Comparison of ENCODE assay signal across 28 mouse cellular contexts in genomic region chr5:74679631-74680030, GRCm38 (mm10). TPM values are rescaled to one million over a fixed set of nuclear protein-coding genes. Genes with fewer than 3 reads are reported as not detected.
A peak's percentile ranks its signal among the peaks of the same experiment; 100 is the strongest.
DNase-seq lines count a peak whose midpoint lies in the region; ATAC-seq and TF ChIP-seq lines count a peak whose summit lies in the region.
"Had no signal": no experiment of that assay in that cellular context is flagged by ENCODE, and none has a peak within 500 bp of the region (broad histone marks: within the 10 kb centered on the region; RNA-seq: fewer than 3 reads in every experiment).

No protein-coding gene starts in this region.

- no peak overlapping the region for H3K4me3 ChIP-seq in gastrocnemius, adult 2 months
- no peak overlapping the region for H3K4me3 ChIP-seq in lung, embryonic 16.5 days (ENCODE audit: low read length)
- H3K4me3 ChIP-seq: erythroblast, embryonic 14.5 days; hindbrain, embryonic 10.5 days; layer of hippocampus, adult 2 months; limb, embryonic 10.5 days; limb, embryonic 15.5 days; liver, embryonic 13.5 days; stomach, embryonic 15.5 days had no signal

- TF ChIP-seq CTCF in gastrocnemius, adult 2 months (IDR thresholded peaks at IDR 0.05): no peak

- intact Hi-C loops in gastrocnemius, adult 2 months (cut with DNase I): no loop called here
- intact Hi-C loops in heart, postnatal 14 days (cut with DNase I): no loop called here

- no peaks in the 10 kb centered on the region for H3K27me3 ChIP-seq in lung, embryonic 16.5 days (ENCODE audit: control insufficient read depth, insufficient read depth, low read depth, low read length)
- H3K27me3 ChIP-seq: limb, embryonic 15.5 days; liver, embryonic 13.5 days; Patski; stomach, embryonic 15.5 days had no signal

- no peaks in the 10 kb centered on the region for H3K36me3 ChIP-seq in lung, embryonic 16.5 days (ENCODE audit: control insufficient read depth, insufficient read depth, low read length)
- H3K36me3 ChIP-seq: G1E; hindbrain, embryonic 10.5 days; limb, embryonic 10.5 days; limb, embryonic 15.5 days; liver, embryonic 13.5 days; stomach, embryonic 15.5 days had no signal

- peak; percentile 36 for ATAC-seq in lung, embryonic 16.5 days (ENCODE audit: low read depth)
- ATAC-seq: forebrain, embryonic 16.5 days; hindbrain, embryonic 16.5 days; Patski had no signal

- DNase-seq in gastrocnemius, adult 2 months: peak; percentile 55
- DNase-seq in gastrocnemius, postnatal 10 days: no peak
- DNase-seq in lung, postnatal 36 days: no peak
- DNase-seq in heart, postnatal 14 days: peak; percentile 63 to 65
- no peak for DNase-seq in kidney, adult 9 months
- no peak for DNase-seq in right cerebral cortex, postnatal 4 days
- no peak for DNase-seq in embryo, embryonic 9.5 days (ENCODE audit: extremely low spot score)
- DNase-seq: adrenal gland, postnatal 10 days; cerebellum, adult 11-12 months; cerebellum, adult 9-11 months; kidney, adult 18-20 months; kidney, postnatal 36 days; liver, embryonic 13.5 days; lung, adult 18-20 months; midbrain, embryonic 14.5 days; thymus, postnatal 14 days had no signal

- no peak overlapping the region for H3K4me2 ChIP-seq in lung, embryonic 16.5 days (ENCODE audit: low read depth, low read length)
- H3K4me2 ChIP-seq: limb, embryonic 15.5 days; liver, embryonic 13.5 days; stomach, embryonic 15.5 days had no signal

- H3K9ac ChIP-seq in lung, embryonic 16.5 days (ENCODE audit: low read length): no peak overlapping the region
- H3K9ac ChIP-seq: limb, embryonic 15.5 days; liver, embryonic 13.5 days; stomach, embryonic 15.5 days had no signal

- peaks cover 4% of the 10 kb centered on the region for H3K4me1 ChIP-seq in lung, embryonic 16.5 days (replicated peaks; ENCODE audit: control insufficient read depth, insufficient read depth, low read length)
- H3K4me1 ChIP-seq: liver, embryonic 13.5 days; stomach, embryonic 15.5 days had no signal

- 74% methylated on average over 7 of the region's 7 CpGs for WGBS in lung, embryonic 16.5 days

- no peaks in the 10 kb centered on the region for H3K9me3 ChIP-seq in lung, embryonic 16.5 days (ENCODE audit: control insufficient read depth, low read length)
- H3K9me3 ChIP-seq: G1E; hindbrain, embryonic 10.5 days; limb, embryonic 10.5 days; limb, embryonic 15.5 days; liver, embryonic 13.5 days; stomach, embryonic 15.5 days had no signal

- peak overlapping the region; percentile 77 for H3K27ac ChIP-seq in gastrocnemius, adult 2 months
- H3K27ac ChIP-seq in lung, embryonic 16.5 days (ENCODE audit: low read length): no peak overlapping the region
- H3K27ac ChIP-seq: hindbrain, embryonic 10.5 days; layer of hippocampus, adult 2 months; limb, embryonic 10.5 days; limb, embryonic 15.5 days; liver, embryonic 13.5 days; stomach, embryonic 15.5 days had no signal

RNA-seq across cellular contexts. Expression of gene Lnx1, which starts 23.1 kb away (rescaled TPM):
- total RNA-seq in gastrocnemius, adult 2 months (2021): 1 to 10 TPM; 3.4 to 4.9 TPM
- total RNA-seq in gastrocnemius, postnatal 10 days (2021): 1 to 10 TPM; 1.3 to 2.0 TPM
- polyA plus RNA-seq in lung, embryonic 16.5 days (2015; fragmentation: Nextera tagmentation; extraction: Ambion mirVana): 5.5 and 6.1 TPM in 2 replicates
- total RNA-seq in heart, postnatal 14 days (2021): 1 to 10 TPM; 5.9 to 7.8 TPM
- total RNA-seq: monocyte, adult 5-6 weeks had no signal
- polyA plus RNA-seq: erythroblast, embryonic 14.5 days; G1E had no signal

Comparison
In these comparisons a context has a peak if more than half of its experiments do, and no peak if none do; other contexts are left out.
1. DNase-seq: peak in gastrocnemius, adult 2 months (single experiment) and heart, postnatal 14 days (2 of 2); none in gastrocnemius, postnatal 10 days (single experiment), lung, postnatal 36 days (single experiment), kidney, adult 9 months (single experiment), right cerebral cortex, postnatal 4 days (single experiment) and embryo, embryonic 9.5 days (single experiment).